Mouse (Mus musculus) bone marrow, adult 2 months (tissue): ENCODE measurements at regions not wholly inside any gene's neighbourhood (a gene's known extent, or its start where the extent isn't known, plus 50 kb on each side); places are given as distances from the start of the nearest gene placed in this dataset.

ENCODE experiments used
- H3K27ac ChIP-seq: fragments of 200-500 bp; 2 replicates; pipeline ENCODE4 v1.5.1; 2012; ENCODE audit warnings: low read depth, mild to moderate bottlenecking, control low read depth, inconsistent platforms, low read length; ENCODE audit not compliant: control insufficient read depth, poor library complexity, insufficient read depth
- H3K4me1 ChIP-seq: fragments of 200-500 bp; 2 replicates; pipeline ENCODE4 v1.6.1; 2011; ENCODE audit warnings: low read length; ENCODE audit not compliant: control insufficient read depth, insufficient read depth
- H3K4me3 ChIP-seq: fragments of 200-500 bp; replicated peaks from 2 replicates; pipeline ENCODE3; 2011; ENCODE audit warnings: mild to moderate bottlenecking, low read depth, low read length, control low read depth; ENCODE audit not compliant: control insufficient read depth
- CTCF ChIP-seq: fragments of 200-500 bp; IDR thresholded peaks from 2 replicates; pipeline ENCODE4 v1.5.1; 2011; ENCODE audit warnings: low read length, control low read depth; ENCODE audit not compliant: control insufficient read depth, insufficient read depth
- POLR2A ChIP-seq: fragments of 200-500 bp; IDR thresholded peaks from 2 replicates; pipeline ENCODE4 v1.6.1; 2011; ENCODE audit warnings: low read depth, mild to moderate bottlenecking, control low read depth, low read length, borderline replicate concordance; ENCODE audit not compliant: control insufficient read depth
- WGBS: fragments of 180-500 bp; shearing (Covaris S2); methylation state at CpG from one replicate; pipeline ENCODE4 v1.1.7; 2018; 5-methylcytosine and 5-hydroxymethylcytosine counted together

DNA sequence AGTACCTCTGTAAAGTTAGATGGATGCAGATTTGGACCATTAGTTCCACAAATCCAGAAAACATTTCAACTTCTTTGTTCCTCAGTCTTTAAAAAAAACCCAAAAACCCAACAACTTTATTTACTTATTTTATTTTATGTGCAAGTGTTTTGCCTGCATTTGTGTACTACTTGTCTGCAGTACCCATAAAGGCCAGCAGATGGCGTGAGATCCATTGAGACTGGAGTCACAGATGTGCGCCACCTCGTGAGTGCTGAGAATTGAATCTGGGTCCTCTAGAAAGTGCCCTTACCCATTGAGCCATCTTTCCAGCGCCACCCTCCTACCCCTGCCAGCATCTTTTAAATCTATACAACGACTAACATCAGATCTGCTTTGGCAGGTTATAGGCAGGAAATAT is 53.0 kb downstream of the Gm12689 start:
- WGBS: 65% methylated on average over 5 of the region's 5 CpGs
- TF ChIP-seq CTCF: no peak; the same call in 1 of the 2 replicates
- TF ChIP-seq POLR2A: no peak

GRCm38 (mm10) chr4:99353122-99353774 is 57.5 kb downstream of the Gm12689 start:
- WGBS: 71% methylated on average over 8 of the region's 8 CpGs
- no peak for TF ChIP-seq POLR2A
- no peak for TF ChIP-seq CTCF
- no peak overlapping the region for H3K4me3 ChIP-seq
- H3K27ac ChIP-seq: no peak overlapping the region
- H3K4me1 ChIP-seq: peaks cover 3% of the 10 kb centered on the region

More for the DNA sequence above, 53.0 kb downstream of the Gm12689 start:
- no peak overlapping the region for H3K27ac ChIP-seq
- peaks cover 3% of the 10 kb centered on the region for H3K4me1 ChIP-seq
- no peak overlapping the region for H3K4me3 ChIP-seq

- no peak overlapping the region for H3K27ac ChIP-seq
These were observed 58.5 kb downstream of the Gm12689 start for GRCm38 (mm10) chr4:99354241-99354640.

GRCm38 (mm10) chr4:99354835-99355234 is 59.1 kb downstream of the Gm12689 start:
- TF ChIP-seq POLR2A (no peak), CTCF (no peak)
- WGBS: 47% methylated on average over 9 of the region's 9 CpGs

More at GRCm38 (mm10) chr4:99354241-99354640, 58.5 kb downstream of the Gm12689 start:
- H3K4me3 ChIP-seq: peak overlapping the region; percentile 27
- no peak for TF ChIP-seq POLR2A
- TF ChIP-seq CTCF: no peak
- 35% methylated on average over 17 of the region's 17 CpGs for WGBS
- H3K4me1 ChIP-seq: peaks cover 3% of the 10 kb centered on the region

GRCm38 (mm10) chr4:99368036-99368435 is 72.3 kb downstream of the Gm12689 start:
- WGBS: 83% methylated on average over 9 of the region's 9 CpGs
- TF ChIP-seq CTCF (no peak), POLR2A (no peak)
- no peaks in the 10 kb centered on the region for H3K4me1 ChIP-seq
- H3K27ac ChIP-seq: no peak overlapping the region
- no peak overlapping the region for H3K4me3 ChIP-seq

More at GRCm38 (mm10) chr4:99354835-99355234, 59.1 kb downstream of the Gm12689 start:
- Histone ChIP-seq H3K4me1 (peaks cover 3% of the 10 kb centered on the region), H3K4me3 (no peak overlapping the region), H3K27ac (no peak overlapping the region)

- TF ChIP-seq POLR2A (no peak), CTCF (no peak)
- Histone ChIP-seq H3K27ac (no peak overlapping the region), H3K4me3 (no peak overlapping the region), H3K4me1 (no peaks in the 10 kb centered on the region)
- 83% methylated on average over 5 of the region's 5 CpGs for WGBS
These were observed 75.5 kb downstream of the Gm12689 start for GRCm38 (mm10) chr4:99371162-99371561.

GRCm38 (mm10) chr4:99376171-99376570 is 80.5 kb downstream of the Gm12689 start:
- H3K4me3 ChIP-seq: no peak overlapping the region
- 0% methylated on average over 1 of the region's 1 CpGs for WGBS
- H3K4me1 ChIP-seq: no peaks in the 10 kb centered on the region
- no peak overlapping the region for H3K27ac ChIP-seq
- no peak for TF ChIP-seq POLR2A

- WGBS: 53% methylated on average over 9 of the region's 9 CpGs
- no peak for TF ChIP-seq POLR2A
- TF ChIP-seq CTCF: no peak
- no peak overlapping the region for H3K27ac ChIP-seq
- no peak overlapping the region for H3K4me3 ChIP-seq
- no peaks in the 10 kb centered on the region for H3K4me1 ChIP-seq
These were observed 81.2 kb downstream of the Gm12689 start for GRCm38 (mm10) chr4:99376911-99377310.

GRCm38 (mm10) chr4:99379983-99380382 is 84.3 kb downstream of the Gm12689 start:
- WGBS: 73% methylated on average over 4 of the region's 4 CpGs
- no peaks in the 10 kb centered on the region for H3K4me1 ChIP-seq
- no peak overlapping the region for H3K27ac ChIP-seq
- no peak overlapping the region for H3K4me3 ChIP-seq
- no peak for TF ChIP-seq POLR2A
